Mouse (Mus musculus) naive thymus-derived CD4-positive, alpha-beta T cell, adult 5 months (primary cell): ENCODE results near the gene Olfr65. TPM values are rescaled to one million over a fixed set of nuclear protein-coding genes. Genes with fewer than 3 reads are reported as not detected.

Experiments used
- polyA plus RNA-seq: library from polyadenylated mRNA; unstranded; fragments of 100-300 nt; shearing (Covaris generic); gene quantifications from one replicate; pipeline ENCODE4 v1.2.1, GENCODE M21; 2017

The Olfr65 gene
- polyA plus RNA-seq, result not detected

GRCm38 (mm10) chr7:103903187-103903586, at the start of gene Olfr65:
Olfr65 (plus strand) TSS chr7:103903487.

GRCm38 (mm10) chr7:103886152-103886551, 17.1 kb upstream of the Olfr65 start, which contains the start of gene Olfr66:
Olfr66 (minus strand) TSS chr7:103886252.

DNA sequence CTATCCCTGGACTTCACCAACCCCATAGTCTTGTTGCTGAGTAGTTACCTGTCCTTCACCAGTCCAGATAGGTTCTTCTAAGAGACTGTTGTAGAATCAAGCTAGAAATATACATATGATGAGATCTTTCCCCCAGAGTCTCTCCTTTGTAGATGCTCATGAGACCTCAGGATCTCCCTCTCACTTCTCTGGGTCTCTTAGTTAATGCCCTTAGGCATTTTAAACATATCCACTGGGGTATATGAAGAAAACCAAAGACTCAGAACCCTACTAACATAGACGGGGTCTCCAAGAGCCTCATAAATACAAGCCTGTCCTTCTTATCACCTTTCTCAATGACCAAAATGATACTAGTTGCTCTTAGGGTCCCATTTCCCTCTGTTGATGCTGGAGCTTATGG, 8.9 kb upstream of the Olfr65 start, which contains the start of gene Olfr64:
Olfr64 (minus strand) TSS at position 101 of the 400 bp plus-strand sequence.

GRCm38 (mm10) chr7:103928525-103928924, 25.2 kb downstream of the Olfr65 start, which contains the start of gene Olfr631:
Olfr631 (plus strand) TSS chr7:103928825.

GRCm38 (mm10) chr7:103934264-103934663, 31.0 kb downstream of the Olfr65 start, which contains the start of gene Olfr632:
Olfr632 (plus strand) TSS chr7:103934347.

DNA sequence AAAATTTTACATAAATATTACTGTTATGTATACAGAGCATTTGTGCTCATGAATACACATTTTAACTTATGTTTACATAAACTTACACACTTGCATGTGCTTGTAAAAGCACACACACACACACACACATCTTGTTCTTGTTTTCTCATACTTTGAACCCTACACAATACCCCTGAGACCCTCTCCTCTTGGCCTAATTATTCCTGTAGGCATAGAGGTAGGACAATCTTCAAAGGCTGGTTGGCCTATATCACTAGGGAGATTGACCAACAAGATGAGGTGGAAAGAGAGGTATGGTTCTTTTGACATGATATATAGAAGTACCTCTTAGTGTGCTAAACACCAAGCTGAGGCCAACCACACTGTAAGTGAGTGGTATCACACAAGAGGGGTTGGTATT, 40.9 kb downstream of the Olfr65 start, which contains the start of gene Olfr633:
Olfr633 (plus strand) TSS at position 301 of the 400 bp plus-strand sequence.

Other genes with a start within 250 kb of the Olfr65 start
- not detected for gene Olfr623, start 239.8 kb upstream of the Olfr65 start, polyA plus RNA-seq
- gene Olfr624, start 232.3 kb upstream of the Olfr65 start, polyA plus RNA-seq, result 0.06 TPM
- gene Olfr625-ps1, start 220.8 kb upstream of the Olfr65 start, polyA plus RNA-seq, result not detected
- not detected for gene Olfr243, start 188.8 kb upstream of the Olfr65 start, polyA plus RNA-seq
- gene Olfr628, start 173.1 kb upstream of the Olfr65 start, polyA plus RNA-seq, result not detected
- gene Olfr629, start 158.5 kb upstream of the Olfr65 start, polyA plus RNA-seq, result not detected
- gene Olfr630, start 146.2 kb upstream of the Olfr65 start, polyA plus RNA-seq, result not detected
- gene Olfr69, start 131.9 kb upstream of the Olfr65 start, polyA plus RNA-seq, result not detected
- not detected for gene Olfr68, start 123.8 kb upstream of the Olfr65 start, polyA plus RNA-seq
- not detected for gene Olfr67, start 111.7 kb upstream of the Olfr65 start, polyA plus RNA-seq
- not detected for gene Hbb-bt, start 89.5 kb upstream of the Olfr65 start, polyA plus RNA-seq
- gene Hbb-bs, start 75.4 kb upstream of the Olfr65 start, polyA plus RNA-seq, result 1.2 TPM
- gene Hbb-bh2, start 63.0 kb upstream of the Olfr65 start, polyA plus RNA-seq, result not detected
- not detected for gene Hbb-bh1, start 60.3 kb upstream of the Olfr65 start, polyA plus RNA-seq
- gene Hbb-y, start 50.3 kb upstream of the Olfr65 start, polyA plus RNA-seq, result not detected
- gene Olfr66, start 17.2 kb upstream of the Olfr65 start, polyA plus RNA-seq, result not detected
- not detected for gene Olfr64, start 9.0 kb upstream of the Olfr65 start, polyA plus RNA-seq
- gene Olfr631, start 25.3 kb downstream of the Olfr65 start, polyA plus RNA-seq, result not detected
- not detected for gene Olfr632, start 30.9 kb downstream of the Olfr65 start, polyA plus RNA-seq
- not detected for gene Olfr633, start 41.0 kb downstream of the Olfr65 start, polyA plus RNA-seq
- gene Olfr635, start 67.7 kb downstream of the Olfr65 start, polyA plus RNA-seq, result 0.04 TPM
- not detected for gene Olfr638, start 95.3 kb downstream of the Olfr65 start, polyA plus RNA-seq
- gene Olfr639, start 113.8 kb downstream of the Olfr65 start, polyA plus RNA-seq, result 0.05 TPM
- not detected for gene Olfr640, start 122.1 kb downstream of the Olfr65 start, polyA plus RNA-seq
- not detected for gene Olfr641, start 132.0 kb downstream of the Olfr65 start, polyA plus RNA-seq
- gene Olfr642, start 149.2 kb downstream of the Olfr65 start, polyA plus RNA-seq, result not detected
- gene 4930516K23Rik, start 158.0 kb downstream of the Olfr65 start, polyA plus RNA-seq, result not detected
- not detected for gene Olfr644, start 168.4 kb downstream of the Olfr65 start, polyA plus RNA-seq
- not detected for gene Olfr645, start 182.0 kb downstream of the Olfr65 start, polyA plus RNA-seq
- gene Olfr646, start 201.4 kb downstream of the Olfr65 start, polyA plus RNA-seq, result not detected
- gene Ubqln5, start 226.3 kb downstream of the Olfr65 start, polyA plus RNA-seq, result not detected
- gene Olfr643, start 233.9 kb downstream of the Olfr65 start, polyA plus RNA-seq, result not detected
- gene Ubqln3, start 239.8 kb downstream of the Olfr65 start, polyA plus RNA-seq, result not detected
- gene Ubqlnl, start 247.1 kb downstream of the Olfr65 start, polyA plus RNA-seq, result not detected